Mouse (Mus musculus): ENCODE results near the gene Ccdc57. TPM values are rescaled to one million over a fixed set of nuclear protein-coding genes. Genes with fewer than 3 reads are reported as not detected.
"Not testable (repeated sequence)": the region's sequence is repeated elsewhere in the genome, so short reads cannot be mapped to it uniquely, and the experiment has no call there.

Gene Ccdc57
- polyA plus RNA-seq, 1 experiment from 2014 or later = 3.2 TPM

- Histone ChIP-seq H3K4me3 (ENCODE audit: inconsistent target) (no peak overlapping the region), H3K36me3 (ENCODE audit: inconsistent target) (no peaks in the 10 kb centered on the region), H3K79me2 (ENCODE audit: inconsistent target) (no peaks in the 10 kb centered on the region), H3K27ac (no peak overlapping the region)
- WGBS (ENCODE audit: missing documents) = 88% methylated on average over 1 of the region's 1 CpGs
Observed at GRCm38 (mm10) chr11:120865816-120866215, 66.9 kb downstream of the Ccdc57 start.

GRCm38 (mm10) chr11:120862819-120863218 is 69.9 kb downstream of the Ccdc57 start:
- H3K4me3 ChIP-seq (ENCODE audit: inconsistent target) = no peak overlapping the region
- H3K79me2 ChIP-seq (ENCODE audit: inconsistent target) = no peaks in the 10 kb centered on the region
- 98% methylated on average over 9 of the region's 10 CpGs for WGBS (ENCODE audit: missing documents)
- H3K27ac ChIP-seq = no peak overlapping the region
- no peaks in the 10 kb centered on the region for H3K36me3 ChIP-seq (ENCODE audit: inconsistent target)

GRCm38 (mm10) chr11:120855938-120856337 is 76.7 kb downstream of the Ccdc57 start:
- H3K4me3 ChIP-seq (ENCODE audit: inconsistent target); H3K36me3 ChIP-seq (ENCODE audit: inconsistent target); H3K27ac ChIP-seq; H3K79me2 ChIP-seq (ENCODE audit: inconsistent target): not testable (repeated sequence)
- WGBS (ENCODE audit: missing documents) = 97% methylated on average over 3 of the region's 3 CpGs

GRCm38 (mm10) chr11:120853788-120854187 is 78.9 kb downstream of the Ccdc57 start:
- H3K79me2 ChIP-seq (ENCODE audit: inconsistent target) = no peaks in the 10 kb centered on the region
- H3K27ac ChIP-seq = no peak overlapping the region
- WGBS (ENCODE audit: missing documents) = 79% methylated on average over 4 of the region's 4 CpGs
- H3K36me3 ChIP-seq (ENCODE audit: inconsistent target) = no peaks in the 10 kb centered on the region
- no peak overlapping the region for H3K4me3 ChIP-seq (ENCODE audit: inconsistent target)

GRCm38 (mm10) chr11:120853158-120853557 is 79.5 kb downstream of the Ccdc57 start:
- Histone ChIP-seq H3K79me2 (ENCODE audit: inconsistent target) (no peaks in the 10 kb centered on the region), H3K27ac (no peak overlapping the region), H3K36me3 (ENCODE audit: inconsistent target) (no peaks in the 10 kb centered on the region), H3K4me3 (ENCODE audit: inconsistent target) (no peak overlapping the region)
- 95% methylated on average over 4 of the region's 4 CpGs for WGBS (ENCODE audit: missing documents)

- no peaks in the 10 kb centered on the region for H3K79me2 ChIP-seq (ENCODE audit: inconsistent target)
- no peak overlapping the region for H3K27ac ChIP-seq
- H3K4me3 ChIP-seq (ENCODE audit: inconsistent target) = no peak overlapping the region
- H3K36me3 ChIP-seq (ENCODE audit: inconsistent target) = no peaks in the 10 kb centered on the region
- 92% methylated on average over 11 of the region's 11 CpGs for WGBS (ENCODE audit: missing documents)
Observed at GRCm38 (mm10) chr11:120852083-120852935, 80.4 kb downstream of the Ccdc57 start.

GRCm38 (mm10) chr11:120851582-120851981 is 81.1 kb downstream of the Ccdc57 start:
- Histone ChIP-seq H3K4me3 (ENCODE audit: inconsistent target) (no peak overlapping the region), H3K27ac (no peak overlapping the region), H3K36me3 (ENCODE audit: inconsistent target) (no peaks in the 10 kb centered on the region), H3K79me2 (ENCODE audit: inconsistent target) (no peaks in the 10 kb centered on the region)
- WGBS (ENCODE audit: missing documents) = 93% methylated on average over 2 of the region's 2 CpGs

GRCm38 (mm10) chr11:120851132-120851531 is 81.5 kb downstream of the Ccdc57 start:
- Histone ChIP-seq H3K79me2 (ENCODE audit: inconsistent target) (no peaks in the 10 kb centered on the region), H3K4me3 (ENCODE audit: inconsistent target) (no peak overlapping the region), H3K27ac (no peak overlapping the region), H3K36me3 (ENCODE audit: inconsistent target) (no peaks in the 10 kb centered on the region)
- 93% methylated on average over 1 of the region's 1 CpGs for WGBS (ENCODE audit: missing documents)

- H3K36me3 ChIP-seq (ENCODE audit: inconsistent target) = no peaks in the 10 kb centered on the region
- H3K27ac ChIP-seq = no peak overlapping the region
- 54% methylated on average over 2 of the region's 2 CpGs for WGBS (ENCODE audit: missing documents)
- H3K79me2 ChIP-seq (ENCODE audit: inconsistent target) = no peaks in the 10 kb centered on the region
- no peak overlapping the region for H3K4me3 ChIP-seq (ENCODE audit: inconsistent target)
Observed at GRCm38 (mm10) chr11:120850331-120851030, 82.2 kb downstream of the Ccdc57 start.

GRCm38 (mm10) chr11:120846725-120847475 is 85.8 kb downstream of the Ccdc57 start:
- 94% methylated on average over 9 of the region's 9 CpGs for WGBS (ENCODE audit: missing documents)
- no peaks in the 10 kb centered on the region for H3K79me2 ChIP-seq (ENCODE audit: inconsistent target)

GRCm38 (mm10) chr11:120844329-120844728 is 88.3 kb downstream of the Ccdc57 start:
- H3K79me2 ChIP-seq (ENCODE audit: inconsistent target) = no peaks in the 10 kb centered on the region
- no peak overlapping the region for H3K27ac ChIP-seq
- no peak overlapping the region for H3K4me3 ChIP-seq (ENCODE audit: inconsistent target)
- H3K36me3 ChIP-seq (ENCODE audit: inconsistent target) = no peaks in the 10 kb centered on the region
- WGBS (ENCODE audit: missing documents) = 82% methylated on average over 1 of the region's 4 CpGs

More at GRCm38 (mm10) chr11:120846725-120847475, 85.8 kb downstream of the Ccdc57 start:
- no peak overlapping the region for H3K27ac ChIP-seq
- H3K4me3 ChIP-seq (ENCODE audit: inconsistent target) = no peak overlapping the region
- H3K36me3 ChIP-seq (ENCODE audit: inconsistent target) = no peaks in the 10 kb centered on the region

- WGBS (ENCODE audit: missing documents) = 93% methylated on average over 8 of the region's 8 CpGs
- Histone ChIP-seq H3K4me3 (ENCODE audit: inconsistent target) (no peak overlapping the region), H3K79me2 (ENCODE audit: inconsistent target) (no peaks in the 10 kb centered on the region), H3K36me3 (ENCODE audit: inconsistent target) (no peaks in the 10 kb centered on the region), H3K27ac (no peak overlapping the region)
Observed at GRCm38 (mm10) chr11:120833555-120834280, 99.0 kb downstream of the Ccdc57 start.

- WGBS (ENCODE audit: missing documents) = 96% methylated on average over 4 of the region's 5 CpGs
- not testable (repeated sequence) for H3K79me2 ChIP-seq (ENCODE audit: inconsistent target); H3K36me3 ChIP-seq (ENCODE audit: inconsistent target); H3K4me3 ChIP-seq (ENCODE audit: inconsistent target); H3K27ac ChIP-seq
Observed at GRCm38 (mm10) chr11:120832962-120833361, 99.7 kb downstream of the Ccdc57 start.
